Mouse (Mus musculus) layer of hippocampus, adult 9-10 months (tissue): ENCODE data around the gene Gm15080.
"Not testable (repeated sequence)": the region's sequence is repeated elsewhere in the genome, so short reads cannot be mapped to it uniquely, and the experiment has no call there.

Experiments
- DNase-seq: peaks from one replicate; pipeline ENCODE4 v3.0.0; 2022; ENCODE audit warnings: low spot score

The Gm15080 gene

DNA sequence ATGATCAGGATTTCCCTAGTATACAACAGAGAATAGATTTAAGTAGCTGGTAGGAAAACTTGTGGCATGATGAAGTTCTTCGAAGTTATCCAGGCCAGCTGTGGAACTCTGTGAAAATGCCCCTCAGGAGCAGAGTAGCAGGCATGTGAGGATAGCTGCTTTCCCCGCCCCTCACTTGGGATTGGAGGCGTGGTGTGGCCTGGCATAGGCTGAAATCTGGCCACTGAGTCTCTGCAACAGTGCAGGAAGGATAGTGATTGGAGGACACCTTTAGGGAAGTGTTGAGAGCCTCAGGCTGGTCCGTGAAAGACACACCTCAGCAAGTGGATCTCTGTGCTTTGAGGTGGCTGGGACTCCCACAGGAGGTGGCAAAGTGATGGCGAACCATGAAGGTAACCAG is at the start of gene Gm15080:
Gm15080 (plus strand) TSS at position 301 of the 400 bp plus-strand sequence.
- not testable (repeated sequence) for DNase-seq
